ENCODE assay signal across 28 mouse cellular contexts in genomic region chr16:44876625-44877024, GRCm38 (mm10). TPM values are rescaled to one million over a fixed set of nuclear protein-coding genes. Genes with fewer than 3 reads are reported as not detected.
"Had no signal": no experiment of that assay in that cellular context is flagged by ENCODE, and none has a peak within 500 bp of the region (broad histone marks: within the 10 kb centered on the region; RNA-seq: fewer than 3 reads in every experiment).

No protein-coding gene starts in this region.

- H3K27ac ChIP-seq: kidney, postnatal 0 days; limb, embryonic 10.5 days; limb, embryonic 13.5 days; liver, embryonic 13.5 days; macrophage; midbrain, embryonic 10.5 days; midbrain, embryonic 13.5 days; neural tube, embryonic 13.5 days; stomach, embryonic 15.5 days had no signal

- H3K4me3 ChIP-seq: limb, embryonic 10.5 days; limb, embryonic 13.5 days; liver, embryonic 13.5 days; megakaryocyte, embryonic 14.5 days; midbrain, embryonic 10.5 days; midbrain, embryonic 13.5 days; myocyte; neural tube, embryonic 13.5 days; stomach, embryonic 15.5 days had no signal

- H3K9ac ChIP-seq: limb, embryonic 13.5 days; liver, embryonic 13.5 days; lung, embryonic 14.5 days; midbrain, embryonic 13.5 days; neural tube, embryonic 13.5 days; stomach, embryonic 15.5 days had no signal

- H3K9me3 ChIP-seq: limb, embryonic 10.5 days; limb, embryonic 13.5 days; liver, embryonic 13.5 days; megakaryocyte, embryonic 14.5 days; midbrain, embryonic 10.5 days; midbrain, embryonic 13.5 days; neural tube, embryonic 13.5 days; stomach, embryonic 15.5 days had no signal

- H3K36me3 ChIP-seq: limb, embryonic 10.5 days; limb, embryonic 13.5 days; liver, embryonic 13.5 days; midbrain, embryonic 10.5 days; midbrain, embryonic 13.5 days; neural tube, embryonic 13.5 days; stomach, embryonic 15.5 days had no signal

- H3K4me1 ChIP-seq: limb, embryonic 10.5 days; limb, embryonic 13.5 days; liver, embryonic 13.5 days; megakaryocyte, embryonic 14.5 days; midbrain, embryonic 10.5 days; midbrain, embryonic 13.5 days; neural tube, embryonic 13.5 days; stomach, embryonic 15.5 days had no signal

- H3K4me2 ChIP-seq: limb, embryonic 13.5 days; liver, embryonic 13.5 days; lung, embryonic 14.5 days; midbrain, embryonic 13.5 days; neural tube, embryonic 13.5 days; stomach, embryonic 15.5 days had no signal

- H3K27me3 ChIP-seq: limb, embryonic 13.5 days; liver, embryonic 13.5 days; megakaryocyte, embryonic 14.5 days; midbrain, embryonic 13.5 days; neural tube, embryonic 13.5 days; stomach, embryonic 15.5 days had no signal

- ATAC-seq: lung, postnatal 0 days; midbrain, embryonic 13.5 days; midbrain, embryonic 16.5 days had no signal

- DNase-seq: kidney, postnatal 25 days; liver; liver, embryonic 13.5 days; lung, embryonic 14.5 days; retina, postnatal 1 day; right cerebral cortex, postnatal 25 days; spleen, adult 18-20 months; thymus, postnatal 36 days had no signal

RNA-seq across cellular contexts. Expression of gene Cd200r2, which starts 9.7 kb away (rescaled TPM):
- total RNA-seq: layer of hippocampus, adult 18-20 months; layer of hippocampus, postnatal 14 days; left cerebral cortex, adult 8-10 months; left cerebral cortex, postnatal 14 days; monocyte, adult 5-6 weeks; neutrophil, adult 5-6 weeks had no signal
- polyA plus RNA-seq: kidney, embryonic 14.5 days; kidney, postnatal 0 days; limb, embryonic 10.5 days; limb, embryonic 13.5 days; liver, embryonic 13.5 days; lung, embryonic 14.5 days; lung, postnatal 0 days; midbrain, embryonic 10.5 days; midbrain, embryonic 13.5 days; midbrain, embryonic 16.5 days; neural tube, embryonic 13.5 days; urinary bladder, adult 2 months had no signal
